Mouse (Mus musculus) T-helper 1 cell (primary cell): ENCODE results near the gene Gm49396.

Source experiments
- in situ Hi-C: fragments of 300-600 bp; cut with MboI, MseI; formaldehyde crosslinking; loops from one replicate; pipeline ENCODE4 v1.15.1; 2025; ENCODE audit warnings: high pct_unique_total_duplicates

Gm49396 gene

GRCm38 (mm10) chr7:30552102-30553020, 10.8 kb upstream of the Gm49396 start, which contains the start of the genes Hspb6 and Proser3:
Gene Hspb6, plus strand, starts transcription at chr7:30552178.
Gene Proser3, minus strand, starts transcription at chr7:30552299.
- in situ Hi-C loops: no loop called here

- in situ Hi-C loops: no loop called here
Observed at GRCm38 (mm10) chr7:30553021-30553589, 10.0 kb upstream of the Gm49396 start.

GRCm38 (mm10) chr7:30553810-30554584, 9.1 kb upstream of the Gm49396 start:
- in situ Hi-C loops: no loop called here

- in situ Hi-C loops: no loop called here
Observed at GRCm38 (mm10) chr7:30556894-30557536, 6.1 kb upstream of the Gm49396 start.

GRCm38 (mm10) chr7:30557901-30558514, 5.1 kb upstream of the Gm49396 start:
- in situ Hi-C loops: no loop called here

GRCm38 (mm10) chr7:30558656-30559442, 4.3 kb upstream of the Gm49396 start:
- in situ Hi-C loops: no loop called here

- in situ Hi-C loops: no loop called here
Observed at GRCm38 (mm10) chr7:30559443-30559954, 3.6 kb upstream of the Gm49396 start, which contains the start of gene Lin37. Gene Lin37, minus strand, starts transcription at chr7:30559838.

GRCm38 (mm10) chr7:30560296-30560695, 2.8 kb upstream of the Gm49396 start:
- in situ Hi-C loops: no loop called here

GRCm38 (mm10) chr7:30562526-30563116, 523 bp upstream of the Gm49396 start:
- in situ Hi-C loops: no loop called here

- in situ Hi-C loops: no loop called here
Observed at GRCm38 (mm10) chr7:30563906-30564280, 749 bp downstream of the Gm49396 start.

- in situ Hi-C loops: no loop called here
Observed at GRCm38 (mm10) chr7:30564970-30565571, 1.9 kb downstream of the Gm49396 start, which contains the start of gene Igflr1. Gene Igflr1, plus strand, starts transcription at chr7:30565427.

- in situ Hi-C loops: no loop called here
Observed at GRCm38 (mm10) chr7:30566033-30566432, 2.9 kb downstream of the Gm49396 start.

- in situ Hi-C loops: no loop called here
Observed at GRCm38 (mm10) chr7:30567555-30567954, 4.4 kb downstream of the Gm49396 start.

- in situ Hi-C loops: no loop called here
Observed at GRCm38 (mm10) chr7:30572389-30572788, 9.2 kb downstream of the Gm49396 start.

GRCm38 (mm10) chr7:30572969-30573368, 9.8 kb downstream of the Gm49396 start:
- in situ Hi-C loops: no loop called here

GRCm38 (mm10) chr7:30579950-30580349, 16.8 kb downstream of the Gm49396 start:
- in situ Hi-C loops: no loop called here

- in situ Hi-C loops: no loop called here
Observed at GRCm38 (mm10) chr7:30581547-30581946, 18.4 kb downstream of the Gm49396 start.

GRCm38 (mm10) chr7:30584339-30584738, 21.2 kb downstream of the Gm49396 start:
- in situ Hi-C loops: no loop called here

- in situ Hi-C loops: no loop called here
Observed at GRCm38 (mm10) chr7:30585170-30585569, 22.0 kb downstream of the Gm49396 start.
